Mouse (Mus musculus): ENCODE results near the gene Gdi2.
"Not testable (repeated sequence)": the region's sequence is repeated elsewhere in the genome, so short reads cannot be mapped to it uniquely, and the experiment has no call there.

Gdi2 gene

DNA sequence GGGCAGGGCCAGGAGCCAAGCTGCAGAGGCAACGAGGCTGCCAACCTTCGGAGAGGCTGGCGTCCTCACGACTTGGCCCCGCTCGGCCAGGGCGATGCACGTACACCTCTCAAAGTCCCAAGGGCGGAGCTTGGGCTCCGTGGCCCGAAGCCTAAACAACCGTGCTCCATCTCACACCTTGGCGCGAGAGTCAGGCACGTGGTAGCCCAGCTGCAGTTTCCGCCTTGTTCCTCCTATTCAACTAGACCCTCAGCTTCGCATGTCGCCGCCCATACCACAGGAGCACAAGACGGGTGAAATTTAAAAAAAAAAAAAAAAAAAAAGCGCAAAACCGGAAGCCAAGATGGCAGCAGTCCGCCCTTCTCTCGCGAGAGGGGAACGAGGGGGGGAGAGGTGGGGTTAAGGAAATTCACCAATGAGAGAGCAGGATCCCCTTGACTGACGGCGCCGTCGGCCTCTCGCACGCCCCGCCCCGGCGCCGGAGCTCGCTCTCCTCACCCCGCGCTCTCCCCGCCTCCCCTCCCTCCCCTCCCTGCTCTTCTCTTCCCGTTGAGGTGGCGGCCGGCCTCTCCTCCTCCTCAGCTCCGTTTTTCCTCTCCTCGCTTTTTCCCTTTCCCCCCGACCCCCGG is at the start of gene Gdi2:
TSS of gene Gdi2 (plus strand) at position 470 of the 629 bp plus-strand sequence.
- DNase-seq (ENCODE audit: low spot score) = peak; percentile 93

DNA sequence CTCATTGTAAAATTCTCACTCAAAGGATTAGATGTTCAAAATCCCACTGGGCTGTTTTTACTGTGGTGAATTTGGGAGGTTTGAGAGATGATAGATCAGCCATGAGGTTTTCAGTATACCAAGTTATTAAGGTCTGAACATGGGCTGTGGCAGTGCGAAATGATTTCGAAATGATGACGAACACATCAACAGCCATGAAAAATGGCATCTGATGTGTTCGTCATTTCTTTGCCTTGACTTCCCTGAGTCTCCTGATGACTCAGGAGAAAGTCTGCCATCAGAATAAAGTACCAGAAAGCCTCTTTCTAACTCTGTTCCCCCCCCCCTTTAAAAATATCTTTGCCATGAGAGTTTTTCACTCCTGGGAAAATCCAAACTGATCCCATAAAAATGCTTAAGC is 42.3 kb upstream of the Gdi2 start:
- no peak for DNase-seq (ENCODE audit: low spot score)

DNA sequence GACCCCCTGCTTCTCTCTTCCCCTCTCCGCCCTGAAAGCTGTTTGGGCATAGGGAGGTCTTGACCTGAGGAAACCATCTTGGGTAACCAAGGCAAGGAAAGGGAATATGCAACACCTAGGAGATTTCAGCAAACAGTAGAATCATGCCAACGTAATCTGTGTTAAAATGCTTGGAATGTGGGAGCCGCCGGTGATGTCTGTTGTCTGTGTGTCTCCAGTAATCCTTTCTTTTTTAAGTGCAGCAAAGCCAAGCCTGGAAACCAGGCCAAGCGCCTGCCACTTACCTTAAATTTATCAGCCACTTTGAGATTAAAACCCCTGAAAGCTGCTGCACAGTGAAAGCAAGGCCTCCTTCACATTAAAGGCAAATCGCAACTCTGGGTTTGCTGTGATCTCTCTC is 36.8 kb upstream of the Gdi2 start:
- not testable (repeated sequence) for DNase-seq (ENCODE audit: low spot score)

DNA sequence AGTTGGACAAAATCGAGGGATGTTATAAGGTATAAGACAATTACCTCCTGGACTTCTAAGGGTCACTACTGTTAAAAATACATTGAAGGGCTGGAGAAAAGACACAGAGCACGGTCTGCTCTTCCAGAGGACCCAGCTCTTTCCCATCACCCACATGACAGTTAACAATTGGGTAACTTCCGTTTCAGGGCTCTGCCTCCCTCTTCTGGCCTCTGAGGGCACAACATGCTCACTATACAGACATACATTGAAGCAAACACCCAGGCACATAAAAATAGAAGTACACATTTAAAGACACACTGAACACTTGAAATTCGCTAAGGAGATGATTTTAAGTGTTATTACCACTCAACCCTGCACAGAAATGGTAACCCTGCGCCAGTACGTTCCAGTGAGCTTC is 22.5 kb upstream of the Gdi2 start:
- DNase-seq (ENCODE audit: low spot score) = not testable (repeated sequence)

DNA sequence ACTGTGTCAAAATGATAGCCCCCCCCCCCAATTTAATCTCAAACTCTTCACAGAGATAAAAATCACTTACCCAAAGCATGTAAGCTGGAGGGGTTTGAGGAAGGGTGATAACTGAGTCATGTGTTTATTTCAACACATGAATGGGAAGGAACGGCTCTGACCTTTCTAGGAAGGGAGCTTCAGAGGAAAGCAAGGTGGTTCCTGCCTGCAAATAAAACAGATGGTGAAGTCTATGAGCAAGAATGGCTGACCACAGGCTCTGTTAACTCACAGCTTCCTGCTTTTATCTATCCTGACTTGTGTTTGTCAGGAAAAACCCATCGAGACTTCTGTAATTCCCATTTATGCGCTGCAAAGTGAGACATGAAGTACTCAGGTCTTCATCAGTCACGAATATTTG is 18.5 kb upstream of the Gdi2 start:
- not testable (repeated sequence) for DNase-seq (ENCODE audit: low spot score)

DNA sequence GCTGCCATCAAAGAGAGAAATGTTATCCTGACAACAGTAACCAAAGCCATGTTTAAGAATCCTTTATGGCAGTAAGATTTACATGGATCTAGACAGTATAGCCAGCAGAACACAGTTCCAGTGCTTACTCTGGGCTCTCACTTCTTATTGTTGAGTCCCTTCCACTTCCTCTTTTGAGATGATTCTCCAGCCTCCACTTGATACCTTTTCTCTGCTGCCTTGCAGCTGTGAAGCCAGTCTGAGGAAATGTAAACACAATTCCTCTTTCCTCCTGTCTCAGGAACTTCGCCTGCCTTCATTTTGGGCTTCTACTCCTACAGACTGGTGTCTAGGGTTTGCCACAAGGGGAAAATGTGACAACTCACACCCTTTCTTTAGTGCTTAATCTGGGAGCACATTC is 17.9 kb upstream of the Gdi2 start:
- not testable (repeated sequence) for DNase-seq (ENCODE audit: low spot score)

DNA sequence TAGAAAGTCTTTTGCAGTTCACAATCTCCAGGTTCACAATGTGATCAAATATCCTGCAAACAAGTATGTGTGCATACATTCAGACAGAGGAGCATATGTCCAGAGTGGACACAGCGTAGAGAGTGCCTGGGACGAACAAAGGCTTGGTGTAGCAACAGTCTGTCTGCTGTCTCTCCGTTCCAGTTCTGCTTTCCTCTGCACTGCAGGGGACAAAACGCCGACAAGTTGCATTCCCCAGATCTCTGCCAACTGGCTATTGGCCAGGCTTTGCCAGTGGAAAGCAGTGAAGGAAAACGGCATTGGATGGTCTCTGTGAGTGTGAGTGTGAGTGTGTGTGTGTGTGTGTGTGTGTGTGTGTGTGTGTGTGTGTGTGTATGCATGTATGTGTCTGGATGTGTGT is 14.4 kb upstream of the Gdi2 start:
- no peak for DNase-seq (ENCODE audit: low spot score)

DNA sequence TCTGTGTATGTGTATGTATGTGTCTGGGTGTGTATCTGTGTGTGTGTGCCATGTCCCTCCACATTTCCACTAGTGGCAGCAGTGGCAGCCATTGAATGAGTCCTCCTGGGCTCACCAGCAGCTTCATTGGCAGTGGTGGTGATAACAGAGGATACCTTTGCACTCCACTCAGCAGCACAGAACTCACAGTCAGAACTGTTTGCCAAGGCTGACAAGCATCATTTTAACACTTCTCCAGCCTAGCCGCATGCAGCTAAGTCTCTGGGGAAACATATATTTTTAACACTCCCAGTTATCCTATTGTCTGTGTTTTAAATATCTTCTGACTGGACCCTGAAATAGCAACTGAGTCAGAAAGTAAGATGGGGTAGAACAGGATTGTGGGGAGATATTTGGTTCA is 13.9 kb upstream of the Gdi2 start:
- DNase-seq (ENCODE audit: low spot score) = no peak

DNA sequence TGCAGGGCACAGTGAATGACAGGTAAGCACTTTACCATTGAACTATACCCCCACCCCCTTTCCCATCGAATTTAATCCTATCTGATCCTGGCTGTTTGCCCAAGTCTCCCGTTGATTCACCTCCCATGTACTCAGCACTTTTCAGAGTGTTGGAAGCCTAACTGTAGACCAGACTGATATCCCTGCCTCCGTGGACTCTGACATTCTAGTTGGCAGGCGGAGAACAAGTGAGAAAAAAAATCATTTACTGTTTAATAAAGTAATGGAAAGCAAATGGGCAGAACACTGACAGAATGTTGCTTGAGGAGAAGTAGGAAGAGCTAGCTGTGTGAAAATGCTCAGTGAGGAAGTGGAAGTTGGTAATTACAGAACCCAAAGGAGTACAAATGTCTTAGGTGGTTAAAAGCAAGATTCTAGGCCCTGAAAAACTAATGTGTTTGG is 12.2 kb upstream of the Gdi2 start:
- DNase-seq (ENCODE audit: low spot score) = no peak

DNA sequence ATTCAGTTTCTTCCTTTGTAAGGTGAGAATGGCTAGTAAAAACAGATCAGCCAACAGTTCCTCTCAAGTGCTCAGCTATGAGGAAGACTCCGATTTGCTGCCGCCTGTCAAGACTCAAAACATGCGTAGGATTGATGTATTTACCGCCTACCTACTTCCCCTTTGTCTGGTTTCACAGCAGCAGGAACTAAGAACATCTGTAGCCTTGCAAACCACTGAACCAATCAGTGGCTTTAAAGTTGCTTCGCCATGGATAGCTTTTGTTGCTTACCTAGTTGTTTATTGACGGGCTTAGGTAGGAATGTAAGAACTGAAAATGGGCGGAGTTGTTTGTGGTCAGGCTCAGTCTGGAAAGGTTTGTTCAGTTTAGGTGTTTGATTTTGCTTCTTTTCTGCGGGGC is 11.5 kb upstream of the Gdi2 start:
- DNase-seq (ENCODE audit: low spot score) = no peak

DNA sequence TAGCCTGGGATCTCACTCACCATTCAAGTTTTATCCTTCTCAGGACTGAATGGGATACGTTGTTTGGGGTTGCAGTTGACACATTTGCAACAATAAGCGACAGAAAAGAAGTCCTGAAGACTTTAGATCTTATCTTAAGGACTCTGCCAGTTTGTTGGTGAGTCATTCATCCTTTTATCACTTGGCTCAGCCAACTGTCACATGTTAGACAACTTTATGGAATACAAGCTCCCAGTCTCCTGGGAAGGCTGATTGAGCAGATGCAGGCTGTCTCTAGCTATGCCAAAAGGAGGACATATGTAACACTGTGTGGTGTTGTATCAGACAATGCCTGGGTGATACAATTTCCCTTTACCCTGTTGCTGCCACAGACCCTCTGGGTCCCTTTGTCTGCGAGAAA is 7.4 kb upstream of the Gdi2 start:
- DNase-seq (ENCODE audit: low spot score) = no peak

DNA sequence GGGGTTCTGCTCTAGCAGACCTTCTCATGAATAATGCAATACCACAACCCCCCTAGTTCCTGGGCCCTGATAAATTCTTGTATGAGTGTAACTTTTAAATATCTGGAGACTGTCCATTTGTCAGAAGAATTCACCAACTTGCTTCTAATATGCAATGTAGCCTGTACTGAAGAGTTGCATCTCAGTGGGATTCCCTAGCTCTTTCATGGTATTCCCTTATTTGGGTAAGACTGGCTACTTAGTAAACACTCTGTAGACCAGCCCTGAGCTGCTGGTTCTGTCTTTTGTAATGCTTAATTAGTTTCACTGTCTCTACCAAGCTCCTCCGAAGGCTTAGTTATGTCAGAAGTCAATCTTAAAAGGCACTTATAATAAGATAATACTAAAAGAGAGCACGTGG is 6.7 kb upstream of the Gdi2 start:
- not testable (repeated sequence) for DNase-seq (ENCODE audit: low spot score)

DNA sequence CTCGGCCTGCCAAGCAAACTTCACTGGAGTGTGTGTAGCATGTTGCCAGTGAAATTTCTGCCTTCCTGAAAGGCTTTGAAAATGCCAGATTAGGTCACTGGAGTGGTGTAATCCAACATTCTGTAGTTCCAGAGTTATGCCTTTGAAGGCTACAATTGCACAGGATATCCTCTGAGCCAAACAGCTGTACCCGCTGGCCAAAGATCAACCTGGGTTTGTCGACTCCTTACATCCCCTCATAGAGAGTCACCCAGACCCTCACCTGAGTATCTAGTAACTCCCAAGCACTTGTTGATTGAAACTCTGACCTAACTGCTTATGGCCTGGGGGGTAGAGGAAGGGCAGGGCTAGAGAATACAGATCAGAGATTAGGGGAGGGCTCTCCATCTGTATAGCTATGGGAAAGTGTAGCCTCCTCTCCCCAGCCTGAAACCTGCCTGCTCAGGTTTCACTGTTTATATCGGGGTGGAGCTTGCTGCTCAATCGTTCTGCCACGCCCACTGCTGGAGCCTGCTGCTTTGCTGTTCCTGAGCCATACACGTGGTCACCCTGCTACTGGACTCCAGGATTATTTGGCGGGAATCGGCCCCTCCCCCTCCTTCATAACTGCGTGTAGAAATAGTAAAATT is 6.1 kb upstream of the Gdi2 start:
- DNase-seq (ENCODE audit: low spot score) = no peak

DNA sequence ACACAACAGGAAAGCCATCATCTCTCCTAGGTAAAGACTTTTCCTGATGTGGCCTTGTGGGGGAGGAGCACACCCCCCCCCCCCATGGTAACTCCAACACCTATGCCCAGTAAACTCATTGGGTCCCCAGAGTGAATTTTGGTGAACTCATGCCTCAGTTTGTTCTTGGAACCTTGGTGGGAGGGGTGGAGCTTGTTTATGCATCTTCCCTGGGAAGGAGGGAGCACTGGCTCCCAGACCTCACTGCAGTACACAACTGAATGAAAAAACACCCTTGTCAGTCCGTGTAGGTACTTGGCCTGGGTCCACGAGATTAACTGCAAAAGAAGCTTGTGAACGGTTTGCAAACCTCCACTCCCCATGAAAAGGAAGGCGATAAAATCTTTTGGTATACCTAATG is 5.4 kb upstream of the Gdi2 start:
- no peak for DNase-seq (ENCODE audit: low spot score)

DNA sequence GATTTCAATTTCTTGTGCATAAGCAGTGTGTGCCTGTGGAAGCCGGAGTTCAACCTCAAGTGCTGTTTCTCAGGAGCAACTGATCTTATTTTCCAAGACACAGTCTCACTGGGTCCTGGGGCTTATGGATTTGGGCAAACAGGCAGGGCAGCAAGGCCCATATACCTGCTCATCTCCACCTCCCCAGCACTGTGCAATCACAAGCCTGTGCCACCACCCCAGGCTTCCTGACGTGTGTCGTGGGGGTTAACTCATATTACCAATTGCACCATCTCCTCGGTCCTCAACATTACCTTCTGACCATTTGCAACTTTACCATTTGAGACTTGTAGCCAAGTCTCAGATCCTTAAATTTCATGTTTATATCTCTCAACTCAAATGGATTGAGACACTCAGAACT is 3.7 kb upstream of the Gdi2 start:
- DNase-seq (ENCODE audit: low spot score) = no peak

DNA sequence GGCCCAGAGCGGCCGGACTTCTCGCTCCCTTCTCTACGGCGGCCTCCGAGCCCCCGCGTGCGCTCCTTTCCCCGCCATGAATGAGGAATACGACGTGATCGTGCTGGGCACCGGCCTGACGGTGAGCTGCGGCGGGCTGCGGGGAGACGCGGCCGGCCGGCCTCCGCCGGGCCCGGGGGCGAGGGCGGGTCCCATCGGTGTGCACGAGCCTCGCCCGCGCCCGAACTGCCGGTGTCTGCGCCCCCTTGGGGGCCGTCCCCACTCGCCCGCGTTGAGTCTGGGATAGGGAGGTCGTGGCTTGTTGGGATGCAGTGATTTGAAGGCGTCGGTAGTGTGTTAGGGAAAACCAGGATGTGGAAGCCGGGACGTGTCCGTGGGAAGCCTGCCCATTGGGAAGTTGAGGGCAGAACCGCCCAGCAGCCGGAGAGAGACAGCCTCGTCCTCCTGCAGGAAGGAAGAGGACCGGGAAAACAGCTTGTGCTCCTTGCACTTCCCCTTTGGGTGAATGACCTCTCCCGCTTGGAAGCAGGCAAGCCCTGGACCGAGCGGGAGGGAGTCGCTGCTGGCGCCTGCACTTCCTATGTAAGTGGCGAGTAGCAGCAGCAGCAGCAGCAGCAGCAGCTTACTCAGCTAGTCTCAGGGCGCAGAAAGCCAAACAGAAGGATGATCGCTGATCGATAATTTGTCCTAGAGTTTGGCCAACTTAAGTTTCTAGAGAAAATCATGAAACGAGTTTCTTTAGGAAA is 533 bp downstream of the Gdi2 start:
- peak; percentile 58 for DNase-seq (ENCODE audit: low spot score)

DNA sequence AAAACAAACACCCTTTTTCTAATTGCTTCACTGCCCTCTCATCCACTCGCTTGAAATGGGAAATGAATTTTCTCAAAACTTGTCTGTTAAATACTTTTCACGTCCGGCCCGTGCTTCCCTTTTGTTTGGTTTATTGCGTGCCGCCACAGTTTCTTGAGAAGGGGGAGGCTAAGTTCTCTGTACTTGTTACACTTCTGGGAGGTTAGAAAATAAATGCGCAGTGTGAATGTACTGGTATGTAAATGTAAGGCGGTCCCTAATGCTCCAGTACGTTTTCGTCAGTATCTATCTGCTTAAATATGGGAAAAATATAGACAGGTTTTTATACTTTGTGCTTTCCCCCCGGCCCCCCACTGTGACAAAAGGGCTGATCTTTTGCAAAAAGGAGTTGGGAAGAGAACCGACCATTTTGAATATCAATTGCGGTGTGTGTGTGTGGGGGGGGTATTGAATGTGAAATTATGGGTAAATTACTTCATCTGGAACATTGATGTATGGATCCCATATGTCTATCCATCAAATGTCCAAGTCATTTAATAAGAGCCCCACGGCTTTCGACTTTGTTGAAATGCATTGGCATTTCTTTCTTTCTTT is 1.2 kb downstream of the Gdi2 start:
- no peak for DNase-seq (ENCODE audit: low spot score)

DNA sequence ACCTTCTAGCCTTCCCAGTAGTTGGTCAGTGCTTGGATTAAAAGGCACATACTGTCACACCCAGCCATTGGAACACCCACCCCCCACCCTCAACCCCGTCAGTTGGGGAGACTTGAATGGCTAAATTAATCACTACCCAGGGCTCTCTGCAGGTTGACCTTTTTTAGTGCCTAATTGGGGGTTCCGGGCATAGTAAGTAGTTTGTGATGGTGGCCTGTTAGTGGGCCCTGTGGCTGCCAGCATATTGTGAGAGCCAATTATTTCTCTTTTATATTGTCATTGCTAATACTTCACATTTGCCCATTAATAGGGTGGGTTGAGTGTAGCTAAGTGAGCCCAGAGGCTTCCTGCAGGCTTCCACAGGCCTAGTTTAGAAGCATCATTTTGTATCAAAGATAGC is 2.3 kb downstream of the Gdi2 start:
- no peak for DNase-seq (ENCODE audit: low spot score)

DNA sequence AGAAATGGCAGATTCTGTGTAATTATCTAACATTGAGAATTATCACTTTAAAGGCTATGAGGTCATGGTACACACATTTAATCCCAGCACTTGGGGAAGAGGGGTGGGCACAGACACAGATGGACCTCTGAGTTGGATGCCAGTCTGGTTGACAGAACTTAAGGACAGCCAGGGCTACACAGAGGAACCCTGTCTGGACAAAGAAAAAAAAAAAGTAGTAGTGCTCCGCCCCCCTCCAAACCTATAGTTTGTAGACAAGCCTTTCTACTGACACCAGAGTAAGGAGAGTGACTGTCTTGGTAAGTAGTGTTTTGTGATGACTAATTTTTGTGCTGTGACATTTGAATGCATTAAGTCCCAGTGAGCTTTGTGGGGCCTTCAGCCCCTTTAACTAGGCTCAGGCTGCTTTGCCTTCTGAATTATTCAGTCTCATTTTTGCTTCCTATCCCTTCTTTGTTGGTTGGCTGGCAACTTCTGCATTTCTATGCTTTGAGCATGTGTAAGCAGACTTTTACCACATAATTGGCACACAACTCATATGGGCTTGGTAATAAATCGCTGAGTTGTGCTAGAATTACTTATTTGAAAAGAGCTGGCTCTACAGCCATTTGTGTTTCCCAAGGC is 3.4 kb downstream of the Gdi2 start:
- no peak for DNase-seq (ENCODE audit: low spot score)

DNA sequence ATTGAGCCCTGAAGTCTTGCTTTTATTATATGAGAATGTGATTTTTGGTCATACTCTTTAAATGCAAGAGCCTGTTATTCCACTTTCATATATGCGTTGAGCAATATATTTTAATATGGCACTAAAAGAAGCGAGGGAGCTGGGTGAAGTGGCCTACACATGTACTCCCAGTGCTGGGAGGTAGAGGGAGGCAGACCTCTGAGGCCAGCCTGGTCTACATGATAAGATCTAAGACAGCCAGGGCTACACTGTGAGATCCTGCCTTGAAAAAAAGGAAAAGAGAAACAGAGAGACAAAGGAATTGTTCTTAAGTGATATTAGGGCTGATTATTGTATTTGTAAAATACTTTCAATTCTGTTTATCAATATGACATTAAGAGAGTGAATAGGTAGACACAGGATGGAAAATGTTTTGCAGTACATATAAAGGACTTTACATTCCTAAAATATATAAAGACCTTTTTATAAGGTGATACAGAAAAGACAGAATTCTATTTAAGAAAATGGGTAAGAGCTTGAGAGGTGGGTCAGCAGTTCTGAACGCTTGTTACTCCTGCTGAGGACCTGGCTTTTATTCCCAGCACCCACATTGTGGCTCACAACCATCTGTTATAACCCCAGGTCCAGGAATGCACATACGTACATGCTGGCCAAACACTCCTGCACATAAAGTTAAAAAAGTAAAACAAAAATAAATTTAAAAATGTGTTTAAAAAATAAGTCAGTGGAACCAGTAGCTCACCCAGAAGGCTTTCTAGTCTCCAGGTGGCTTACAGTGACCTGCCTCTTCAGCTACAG is 6.4 kb downstream of the Gdi2 start:
- no peak for DNase-seq (ENCODE audit: low spot score)

DNA sequence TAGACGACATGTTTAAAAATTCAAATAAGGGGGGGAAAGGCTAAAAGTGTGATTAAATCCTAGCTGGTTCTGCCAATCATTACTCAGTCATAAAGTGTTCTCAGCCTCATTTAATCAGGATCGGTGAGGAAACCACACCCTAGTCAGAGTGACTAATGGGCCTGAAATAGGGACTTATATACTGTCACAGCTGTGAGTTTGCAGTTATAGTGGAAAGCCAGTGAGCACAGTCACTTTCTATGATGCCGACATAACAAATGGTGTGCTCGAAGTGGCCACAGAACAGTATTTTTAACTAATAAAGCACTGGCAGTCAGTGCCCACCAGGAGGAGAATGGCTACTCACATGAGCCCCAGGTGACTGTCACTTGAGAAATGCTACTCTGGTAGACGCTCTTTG is 7.1 kb downstream of the Gdi2 start:
- DNase-seq (ENCODE audit: low spot score) = no peak

DNA sequence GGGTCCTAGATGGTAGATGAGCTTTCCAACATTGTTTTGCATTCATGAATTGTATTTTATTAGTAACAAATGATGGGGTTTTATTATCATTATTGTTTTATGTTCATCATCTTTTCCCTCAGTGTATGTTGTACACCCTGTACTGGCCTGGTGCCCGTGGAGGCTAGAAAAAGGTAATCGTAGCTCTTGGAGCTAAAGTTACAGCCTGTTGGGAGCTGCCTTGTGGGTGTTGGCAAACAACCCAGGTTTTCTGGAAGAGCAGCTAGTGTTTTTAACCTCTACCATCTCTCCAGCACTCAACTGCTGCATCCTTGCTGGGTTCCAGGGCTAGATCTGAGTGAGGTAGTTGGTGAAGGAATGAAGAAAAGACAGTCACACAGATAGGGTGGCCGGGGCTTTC is 9.5 kb downstream of the Gdi2 start:
- DNase-seq (ENCODE audit: low spot score) = no peak
